Mouse (Mus musculus) adrenal gland, postnatal 25 days (tissue): ENCODE measurements around the gene Tec. TPM values are rescaled to one million over a fixed set of nuclear protein-coding genes. Genes with fewer than 3 reads are reported as not detected.

ENCODE experiments used
- DNase-seq: peaks from one replicate; pipeline ENCODE4 v3.0.0; 2021; ENCODE audit warnings: mixed read lengths
- total RNA-seq: library from RNA; stranded (reverse); gene quantifications from 2 replicates; pipeline ENCODE4 v1.2.3, GENCODE M21; 2021

The Tec gene
- total RNA-seq, 1 experiment from 2014 or later: 2.1 TPM

- DNase-seq: peak; percentile 49
Observed at GRCm38 (mm10) chr5:72891534-72891933, 23.3 kb upstream of the Tec start.

GRCm38 (mm10) chr5:72888260-72888659 is 20.0 kb upstream of the Tec start:
- DNase-seq: no peak

DNA sequence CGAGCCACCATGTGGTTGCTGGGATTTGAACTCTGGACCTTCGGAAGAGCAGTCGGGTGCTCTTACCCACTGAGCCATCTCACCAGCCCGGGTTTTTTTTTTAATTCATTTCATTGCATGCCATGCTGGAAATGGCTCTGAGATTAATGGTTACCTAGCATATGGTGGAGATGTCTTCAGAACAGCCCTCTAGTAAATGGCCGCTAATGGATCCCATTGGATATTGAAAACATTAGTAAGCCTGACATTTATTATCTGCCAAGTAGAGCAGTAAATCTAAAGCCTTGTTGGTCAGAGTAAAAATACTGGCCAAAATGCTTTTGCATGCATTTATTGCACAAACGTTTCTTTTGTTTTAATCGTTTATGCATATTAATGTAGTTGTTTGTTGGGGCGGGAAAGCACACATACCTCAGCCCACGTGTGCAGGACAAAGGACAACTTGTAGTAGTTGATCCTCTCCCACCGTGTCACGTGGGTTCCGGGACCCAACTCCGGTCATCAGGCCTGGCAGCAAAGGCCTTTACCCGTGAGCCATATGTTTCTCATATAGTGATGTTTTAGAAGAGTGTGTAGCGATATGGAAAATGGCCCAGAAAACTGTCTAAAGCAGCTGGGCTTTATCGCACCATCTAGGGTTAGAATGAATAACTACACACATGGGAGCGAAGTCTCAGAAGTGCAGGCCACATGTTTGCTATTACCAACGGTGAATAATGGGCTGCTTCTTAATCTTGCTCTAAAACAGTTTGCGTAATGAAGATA is 18.4 kb upstream of the Tec start:
- DNase-seq: no peak

GRCm38 (mm10) chr5:72883706-72884105 is 15.4 kb upstream of the Tec start:
- DNase-seq: no peak

GRCm38 (mm10) chr5:72882412-72882765 is 14.1 kb upstream of the Tec start:
- DNase-seq: no peak

DNA sequence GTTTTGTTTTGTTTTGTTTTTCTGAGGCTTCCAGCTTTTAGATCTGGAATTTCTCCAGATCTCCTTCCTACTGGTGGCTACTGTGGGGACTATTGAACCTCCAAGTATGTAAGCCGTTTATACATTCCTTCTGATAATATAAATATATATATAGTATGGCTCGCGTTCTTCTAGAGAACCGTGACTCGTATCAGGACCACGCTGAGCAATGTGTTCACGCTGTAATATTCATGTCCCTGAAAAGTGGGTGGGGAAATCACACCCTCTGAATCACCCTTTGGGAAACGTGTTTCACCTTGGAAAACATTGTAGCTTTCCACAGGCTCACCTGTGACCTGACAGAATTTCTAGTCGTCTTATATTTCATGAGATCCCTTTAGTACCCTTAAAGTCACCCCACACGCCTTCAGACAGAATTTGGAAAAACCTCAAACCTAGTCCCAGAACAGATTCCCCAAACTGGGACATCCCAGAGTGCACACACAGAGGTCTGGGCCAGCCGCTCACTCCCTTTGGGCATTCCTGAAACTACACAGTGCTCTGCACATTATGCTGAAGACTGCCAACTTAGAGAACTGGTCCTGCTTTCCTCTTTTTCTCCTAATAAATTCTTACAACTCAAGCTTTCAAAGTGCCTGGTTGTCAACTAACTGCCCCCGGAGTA is 13.6 kb upstream of the Tec start:
- DNase-seq: no peak

GRCm38 (mm10) chr5:72879736-72880135 is 11.5 kb upstream of the Tec start:
- DNase-seq: no peak

GRCm38 (mm10) chr5:72871114-72871513 is 2.8 kb upstream of the Tec start:
- no peak for DNase-seq

GRCm38 (mm10) chr5:72869779-72870608 is 1.7 kb upstream of the Tec start:
- DNase-seq: no peak

DNA sequence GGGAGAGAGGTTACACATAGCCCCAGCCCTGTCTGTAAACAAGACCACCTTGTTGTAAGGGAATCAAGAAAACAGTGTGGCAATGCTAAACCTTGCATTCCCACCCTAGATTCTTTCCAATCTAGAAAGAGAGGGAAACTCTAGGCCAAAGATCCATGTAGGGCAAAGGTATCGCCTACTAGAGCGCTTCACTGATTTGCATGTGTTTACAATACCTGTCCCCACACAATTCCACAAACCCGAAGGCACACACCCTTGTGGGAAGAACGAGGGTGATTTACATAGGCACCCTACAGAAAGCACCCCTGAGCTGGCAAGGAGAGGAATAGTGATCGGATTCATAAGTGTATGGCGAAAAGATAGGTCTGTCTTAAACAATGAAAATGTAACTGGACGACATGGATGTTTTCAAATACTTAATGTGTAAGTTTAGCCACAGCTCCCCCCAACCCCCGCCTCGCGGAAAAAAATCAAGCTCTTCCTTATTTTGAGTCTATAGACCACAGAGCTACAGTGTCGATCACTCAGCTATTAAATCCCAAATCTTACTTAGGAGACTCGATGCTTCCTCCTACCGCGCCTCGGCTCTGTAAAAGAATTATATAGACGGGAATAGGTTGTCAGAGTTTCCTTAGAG is 1.1 kb downstream of the Tec start:
- no peak for DNase-seq

GRCm38 (mm10) chr5:72866260-72866905 is 1.9 kb downstream of the Tec start:
- no peak for DNase-seq

DNA sequence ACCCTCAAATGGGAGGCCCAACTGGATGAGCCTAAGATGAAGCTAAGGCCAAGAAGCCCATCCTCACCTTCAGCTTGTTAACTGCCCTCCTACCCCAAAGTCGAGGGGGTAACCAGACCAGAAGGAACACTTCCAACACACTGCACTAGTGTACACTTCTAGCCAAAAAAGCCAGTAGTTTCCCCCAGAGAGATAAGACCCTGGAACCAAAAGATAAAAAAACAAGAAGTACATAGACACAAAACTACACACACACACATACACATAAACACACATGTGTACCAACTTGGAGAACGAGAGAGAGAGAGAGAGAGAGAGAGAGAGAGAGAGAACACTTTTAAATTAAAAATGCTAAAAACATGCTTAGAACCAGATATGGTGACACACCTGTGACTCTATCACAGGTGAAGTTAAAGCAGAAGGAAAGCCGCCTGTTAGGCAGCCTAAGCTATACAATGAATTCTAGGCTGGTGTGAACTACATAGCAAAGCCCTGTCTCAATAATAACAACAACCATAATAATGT is 3.6 kb downstream of the Tec start:
- no peak for DNase-seq

DNA sequence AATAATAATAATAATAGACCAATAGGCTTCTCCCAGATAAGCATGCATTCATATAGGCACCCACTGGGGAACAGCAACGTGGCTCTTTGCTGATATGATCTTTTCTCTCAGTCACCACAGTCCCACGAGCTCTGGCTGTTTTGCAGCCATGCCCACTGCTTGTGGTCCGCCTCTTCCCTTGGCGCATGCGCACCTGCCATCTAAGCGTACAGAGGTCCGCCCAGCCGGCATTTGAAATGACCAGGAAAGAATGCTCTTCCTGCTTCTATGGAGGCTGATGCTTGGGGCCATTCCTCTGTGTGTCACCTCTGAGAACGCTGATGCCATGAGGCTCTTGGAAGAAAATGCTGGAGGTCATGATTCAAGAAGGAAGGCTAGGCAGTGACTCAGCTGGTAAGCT is 5.1 kb downstream of the Tec start:
- no peak for DNase-seq

GRCm38 (mm10) chr5:72861726-72862385 is 6.4 kb downstream of the Tec start:
- no peak for DNase-seq

GRCm38 (mm10) chr5:72860899-72861298 is 7.4 kb downstream of the Tec start:
- no peak for DNase-seq

DNA sequence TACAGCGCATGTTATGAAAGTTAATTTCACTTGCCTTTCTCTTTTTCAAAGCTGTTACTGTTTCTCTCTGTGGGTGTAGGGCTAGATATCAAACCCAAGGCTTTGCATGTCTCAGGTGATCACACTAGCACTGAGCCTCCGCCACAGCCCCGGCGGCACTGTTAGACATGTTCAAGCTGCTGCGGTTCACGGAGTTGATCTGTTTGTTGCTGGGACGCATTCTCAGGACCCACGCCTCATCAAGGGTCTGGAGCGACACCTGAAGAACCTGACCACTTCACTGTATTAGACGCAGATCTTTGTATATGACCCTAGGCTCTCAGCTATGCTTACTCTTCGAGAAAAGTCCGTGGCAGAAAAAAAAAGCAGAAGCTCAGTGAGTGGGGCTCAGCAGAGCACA is 10.0 kb downstream of the Tec start:
- DNase-seq: no peak

DNA sequence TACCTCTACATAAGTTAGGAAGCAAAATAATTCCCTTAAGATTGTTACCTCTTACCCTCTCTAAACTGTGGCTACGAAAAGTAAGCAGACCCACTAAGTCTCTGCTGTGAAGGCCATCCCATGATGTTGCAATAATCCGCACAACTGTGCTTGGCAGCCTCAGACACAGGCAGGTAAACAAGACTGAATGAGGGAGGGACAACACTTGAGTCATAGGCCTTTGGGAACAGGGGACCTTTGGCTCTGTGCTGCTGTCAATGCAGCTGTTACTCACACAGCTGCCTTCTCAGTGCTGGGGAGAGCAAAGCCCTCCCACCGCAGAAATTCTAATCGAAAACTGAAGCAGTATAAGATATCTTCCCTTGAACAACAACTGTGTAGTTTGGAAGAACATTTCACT is 10.5 kb downstream of the Tec start:
- no peak for DNase-seq

GRCm38 (mm10) chr5:72856255-72856878 is 11.9 kb downstream of the Tec start:
- DNase-seq: no peak

GRCm38 (mm10) chr5:72855685-72856124 is 12.6 kb downstream of the Tec start:
- DNase-seq: peak; percentile 88

GRCm38 (mm10) chr5:72854141-72854990 is 13.9 kb downstream of the Tec start:
- DNase-seq: no peak
